Mouse (Mus musculus) skeletal muscle tissue, adult 2 months (tissue): ENCODE measurements at regions not wholly inside any gene's neighbourhood (a gene's known extent, or its start where the extent isn't known, plus 50 kb on each side); places are given as distances from the start of the nearest gene placed in this dataset.

Experiments used
- DNase-seq: peaks from one replicate; pipeline ENCODE4 v3.0.0-alpha.2; 2012; ENCODE audit warnings: low read depth, low spot score

GRCm38 (mm10) chr9:27694805-27695593 lies 95.6 kb upstream of the Opcml start:
- DNase-seq, result no peak

- no peak for DNase-seq
Measured at GRCm38 (mm10) chr9:27701559-27701958, 89.0 kb upstream of the Opcml start.

GRCm38 (mm10) chr9:27702140-27702539 lies 88.4 kb upstream of the Opcml start:
- no peak for DNase-seq

- DNase-seq, result no peak
Measured at GRCm38 (mm10) chr9:27704001-27704400, 86.6 kb upstream of the Opcml start.

- DNase-seq, result no peak
Measured at GRCm38 (mm10) chr9:27723840-27724408, 66.7 kb upstream of the Opcml start.

- DNase-seq, result peak; percentile 20
Measured at GRCm38 (mm10) chr9:27724576-27724975, 66.0 kb upstream of the Opcml start.

- DNase-seq, result no peak
Measured at GRCm38 (mm10) chr9:27728652-27729557, 61.7 kb upstream of the Opcml start.

- no peak for DNase-seq
Measured at GRCm38 (mm10) chr9:27729558-27729889, 61.1 kb upstream of the Opcml start.

GRCm38 (mm10) chr9:27739287-27739686 lies 51.3 kb upstream of the Opcml start:
- DNase-seq, result no peak
